Mouse (Mus musculus) left cerebral cortex, postnatal 36 days (tissue): ENCODE data around the gene Fga. TPM values are rescaled to one million over a fixed set of nuclear protein-coding genes. Genes with fewer than 3 reads are reported as not detected.
A peak's percentile ranks its signal among the peaks of the same experiment; 100 is the strongest.

Experiments used
- DNase-seq, 2 experiments: peaks; one replicate each; pipeline ENCODE4 v3.0.0; 2021 to 2022; ENCODE audit warnings: low spot score in 2 of 2, mixed read lengths in 1 of 2
- intact Hi-C: fragments of 180-260 bp; cut with DNase I; formaldehyde crosslinking; loops from one replicate; pipeline ENCODE4 v1.15.1; 2025
- total RNA-seq, 2 experiments: library from RNA; stranded (reverse); gene quantifications; 2 replicates each; pipeline ENCODE4 v1.2.3; 2021

Fga gene
- total RNA-seq, 2 experiments from 2014 or later: not detected

GRCm38 (mm10) chr3:83068869-83069268, 43.0 kb downstream of the Fga start:
- no peak for DNase-seq
- intact Hi-C loops: no loop called here

- intact Hi-C loops: no loop called here
Measured at GRCm38 (mm10) chr3:83070231-83070630, 44.4 kb downstream of the Fga start.

DNA sequence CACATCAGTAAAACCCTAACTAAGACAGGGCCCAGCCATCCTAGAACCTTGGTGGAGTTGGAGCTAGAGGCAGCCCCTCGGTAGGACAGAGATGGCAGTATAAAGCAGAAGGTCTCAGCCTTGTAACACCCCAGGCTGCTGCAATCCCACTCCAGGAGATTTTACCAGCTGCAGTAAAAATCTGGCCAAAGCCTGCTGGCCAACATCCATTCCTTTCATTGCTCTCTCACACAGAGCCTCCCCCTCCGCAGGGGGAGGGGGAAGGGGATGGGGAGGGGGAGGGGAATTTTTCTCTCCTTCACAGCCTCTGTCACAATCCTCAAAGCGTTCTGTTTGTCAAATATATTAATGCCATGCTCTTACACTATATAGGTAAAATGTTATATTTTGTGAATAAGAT, 50.7 kb downstream of the Fga start:
- no peak for DNase-seq
- intact Hi-C loops: no loop called here

More at GRCm38 (mm10) chr3:83070231-83070630, 44.4 kb downstream of the Fga start:
- DNase-seq: no peak

- DNase-seq: peak in 1 of 2 experiments; percentile 41
- intact Hi-C loops: no loop called here
Measured at GRCm38 (mm10) chr3:83080567-83081055, 54.7 kb downstream of the Fga start.

Other genes starting within 250 kb of the Fga start
- gene Rbm46, start 149.6 kb upstream of the Fga start, total RNA-seq: under 1 TPM; 0.35 to 0.43 TPM
- gene Lrat, start 122.1 kb upstream of the Fga start, total RNA-seq: under 1 TPM in 1 of 2 experiments, not detected in 1; 0.16 TPM
- gene Fgg, start 18.4 kb upstream of the Fga start, total RNA-seq: not detected
- gene Fgb, start 23.8 kb downstream of the Fga start, total RNA-seq: not detected
- 10 to 100 TPM; 39.4 to 39.7 TPM for gene Plrg1, start 29.4 kb downstream of the Fga start, total RNA-seq
- gene Dchs2, start 101.9 kb downstream of the Fga start, total RNA-seq: 1 to 10 TPM; 2.0 to 4.5 TPM